13 mouse cellular contexts compared by ENCODE assay signal in the genomic region with DNA sequence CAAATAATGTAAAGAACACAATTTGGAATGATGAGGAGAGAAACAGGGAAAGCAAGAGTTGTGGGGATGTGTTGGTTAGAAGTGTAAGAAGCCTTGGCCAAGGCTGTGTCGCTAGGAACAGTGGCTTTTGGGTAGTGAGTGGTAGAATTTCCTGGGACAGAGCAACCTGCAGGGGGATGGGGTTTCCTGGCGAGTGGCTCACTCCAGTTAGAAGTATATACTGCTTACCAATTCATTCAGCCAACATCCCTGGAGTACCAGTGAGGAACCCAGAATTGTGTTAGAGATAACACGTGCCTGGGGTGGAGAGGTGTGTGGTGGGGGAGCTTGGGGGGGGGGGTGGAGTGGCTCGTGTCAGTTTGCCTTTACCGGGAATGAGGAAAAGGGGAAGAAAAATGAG.
"Had no signal": no experiment of that assay in that cellular context is flagged by ENCODE, and none has a peak within 500 bp of the region (broad histone marks: within the 10 kb centered on the region; RNA-seq: fewer than 3 reads in every experiment).

No protein-coding gene starts in this region.

- H3K27me3 ChIP-seq: neural tube, embryonic 13.5 days; neural tube, embryonic 15.5 days; stomach, embryonic 15.5 days had no signal

- H3K4me1 ChIP-seq: neural tube, embryonic 13.5 days; neural tube, embryonic 15.5 days; stomach, embryonic 15.5 days had no signal

- H3K9me3 ChIP-seq: neural tube, embryonic 13.5 days; neural tube, embryonic 15.5 days; stomach, embryonic 15.5 days had no signal

- H3K27ac ChIP-seq: neural tube, embryonic 13.5 days; neural tube, embryonic 15.5 days; stomach, embryonic 15.5 days; stomach, postnatal 0 days had no signal

- H3K9ac ChIP-seq: neural tube, embryonic 13.5 days; neural tube, embryonic 15.5 days; stomach, embryonic 15.5 days had no signal

- H3K4me3 ChIP-seq: neural tube, embryonic 13.5 days; neural tube, embryonic 15.5 days; stomach, embryonic 15.5 days had no signal

- H3K36me3 ChIP-seq: neural tube, embryonic 13.5 days; neural tube, embryonic 15.5 days; stomach, embryonic 15.5 days had no signal

- DNase-seq: right cerebral cortex, postnatal 14 days; right cerebral cortex, postnatal 4 days; spleen, adult 18-20 months; thymus, adult 18-20 months; thymus, adult 2 months; thymus, postnatal 14 days; thymus, postnatal 25 days; thymus, postnatal 36 days; thymus, postnatal 4 days had no signal

- H3K4me2 ChIP-seq: neural tube, embryonic 13.5 days; neural tube, embryonic 15.5 days; stomach, embryonic 15.5 days had no signal
